Comparison of ENCODE assay signal across 9 mouse cellular contexts in genomic region chr4:47050642-47051381, GRCm38 (mm10). TPM values are rescaled to one million over a fixed set of nuclear protein-coding genes. Genes with fewer than 3 reads are reported as not detected.
DNase-seq lines count a peak whose midpoint lies in the region; ATAC-seq lines count a peak whose summit lies in the region.
"Had no signal": no experiment of that assay in that cellular context is flagged by ENCODE, and none has a peak within 500 bp of the region (broad histone marks: within the 10 kb centered on the region; RNA-seq: fewer than 3 reads in every experiment).

No protein-coding gene starts in this region.

- peak overlapping the region; percentile 32; the same call in 1 of the 2 replicates for H3K9ac ChIP-seq in embryonic facial prominence, embryonic 13.5 days
- no peak overlapping the region; the same call in 1 of the 2 replicates for H3K9ac ChIP-seq in midbrain, embryonic 12.5 days (replicated peaks)
- H3K9ac ChIP-seq: embryonic facial prominence, embryonic 15.5 days had no signal

- no peaks in the 10 kb centered on the region for H3K9me3 ChIP-seq in embryonic facial prominence, embryonic 13.5 days
- 0 out of 2 replicates have a peak, but pooled peaks cover 3% of the 10 kb centered on the region for H3K9me3 ChIP-seq in midbrain, embryonic 12.5 days
- H3K9me3 ChIP-seq: embryonic facial prominence, embryonic 15.5 days had no signal

- no peaks in the 10 kb centered on the region for H3K27me3 ChIP-seq in embryonic facial prominence, embryonic 13.5 days
- H3K27me3 ChIP-seq in midbrain, embryonic 12.5 days, result peaks cover 28% of the 10 kb centered on the region
- H3K27me3 ChIP-seq: embryonic facial prominence, embryonic 15.5 days had no signal

- H3K27ac ChIP-seq in embryonic facial prominence, embryonic 13.5 days, result peak overlapping the region; percentile 24
- peak overlapping the region; percentile 42; the same call in 1 of the 2 replicates for H3K27ac ChIP-seq in midbrain, embryonic 12.5 days (replicated peaks)
- H3K27ac ChIP-seq: embryonic facial prominence, embryonic 15.5 days had no signal

- peak; percentile 15 for DNase-seq in adrenal gland, postnatal 14 days
- DNase-seq in adrenal gland, postnatal 25 days, result no peak
- peak; percentile 79 for DNase-seq in kidney, adult 18-20 months
- DNase-seq in gastrocnemius, postnatal 10 days, result no peak
- DNase-seq in thymus, postnatal 4 days, result no peak
- DNase-seq in gastrocnemius, postnatal 4 days (ENCODE audit: low spot score in 2 of 2), result no peak

- peaks cover 13% of the 10 kb centered on the region for H3K4me1 ChIP-seq in embryonic facial prominence, embryonic 13.5 days
- peaks cover 11% of the 10 kb centered on the region for H3K4me1 ChIP-seq in midbrain, embryonic 12.5 days

- no peak overlapping the region for H3K4me2 ChIP-seq in embryonic facial prominence, embryonic 13.5 days
- no peak overlapping the region for H3K4me2 ChIP-seq in midbrain, embryonic 12.5 days (replicated peaks)
- H3K4me2 ChIP-seq: embryonic facial prominence, embryonic 15.5 days had no signal

- peaks cover 21% of the 10 kb centered on the region for H3K36me3 ChIP-seq in embryonic facial prominence, embryonic 13.5 days
- H3K36me3 ChIP-seq in midbrain, embryonic 12.5 days, result no peaks in the 10 kb centered on the region; the same call in 1 of the 2 replicates
- H3K36me3 ChIP-seq: embryonic facial prominence, embryonic 15.5 days had no signal

- no peak overlapping the region for H3K4me3 ChIP-seq in embryonic facial prominence, embryonic 13.5 days
- H3K4me3 ChIP-seq in midbrain, embryonic 12.5 days, result no peak overlapping the region
- H3K4me3 ChIP-seq: embryonic facial prominence, embryonic 15.5 days had no signal

- 21% methylated on average over 10 of the region's 10 CpGs for WGBS in embryonic facial prominence, embryonic 13.5 days
- 16% methylated on average over 10 of the region's 10 CpGs for WGBS in midbrain, embryonic 12.5 days

- ATAC-seq in embryonic facial prominence, embryonic 13.5 days (ENCODE audit: insufficient number of reproducible peaks, insufficient read depth, low FRiP score, low TSS enrichment, low read depth), result no peak
- peak; percentile 24; the same call in 1 of the 2 replicates for ATAC-seq in midbrain, embryonic 12.5 days (ENCODE audit: low FRiP score, low read depth)

RNA-seq across cellular contexts. Expression of gene Anks6, which starts 6.4 kb away (rescaled TPM):
- 4.0 and 5.6 TPM in 2 replicates for total RNA-seq in adrenal gland, postnatal 14 days (2021)
- 5.6 and 6.8 TPM in 2 replicates for total RNA-seq in adrenal gland, postnatal 25 days (2021)
- 5.3 and 6.0 TPM in 2 replicates for polyA plus RNA-seq in embryonic facial prominence, embryonic 13.5 days (2015; fragmentation: Nextera tagmentation; extraction: Ambion mirVana)
- 6.0 and 6.5 TPM in 2 replicates for polyA plus RNA-seq in midbrain, embryonic 12.5 days (2016; fragmentation: Nextera tagmentation; extraction: Ambion mirVana)
- total RNA-seq in gastrocnemius, postnatal 10 days (2021), result 1 to 10 TPM; 4.7 to 7.1 TPM
- total RNA-seq in gastrocnemius, postnatal 4 days (2021), result 10 to 100 TPM in 1 of 2 experiments, 1 to 10 TPM in 1; 9.6 to 10.9 TPM

RNA-seq across cellular contexts. Expression of gene Galnt12, which starts 40.9 kb away (rescaled TPM):
- 0.74 and 1.7 TPM in 2 replicates for total RNA-seq in adrenal gland, postnatal 14 days (2021)
- 0.67 and 1.4 TPM in 2 replicates for total RNA-seq in adrenal gland, postnatal 25 days (2021)
- 3.2 and 3.6 TPM in 2 replicates for polyA plus RNA-seq in embryonic facial prominence, embryonic 13.5 days (2015; fragmentation: Nextera tagmentation; extraction: Ambion mirVana)
- 4.4 and 8.5 TPM in 2 replicates for polyA plus RNA-seq in midbrain, embryonic 12.5 days (2016; fragmentation: Nextera tagmentation; extraction: Ambion mirVana)
- total RNA-seq in gastrocnemius, postnatal 10 days (2021), result under 1 TPM; 0.72 to 0.73 TPM
- total RNA-seq in gastrocnemius, postnatal 4 days (2021), result 1 to 10 TPM; 1.2 to 1.3 TPM

RNA-seq across cellular contexts. Expression of gene Gabbr2, which starts 59.1 kb away (rescaled TPM):
- total RNA-seq in adrenal gland, postnatal 14 days (2021), result 0.71 and 0.74 TPM in 2 replicates
- 0.27 TPM in 1 of 2 replicates, not detected in the other for total RNA-seq in adrenal gland, postnatal 25 days (2021)
- 0.20 and 0.30 TPM in 2 replicates for polyA plus RNA-seq in embryonic facial prominence, embryonic 13.5 days (2015; fragmentation: Nextera tagmentation; extraction: Ambion mirVana)
- 0.68 and 0.69 TPM in 2 replicates for polyA plus RNA-seq in midbrain, embryonic 12.5 days (2016; fragmentation: Nextera tagmentation; extraction: Ambion mirVana)
- under 1 TPM; 0.47 to 0.54 TPM for total RNA-seq in gastrocnemius, postnatal 10 days (2021)
- under 1 TPM; 0.25 to 0.34 TPM for total RNA-seq in gastrocnemius, postnatal 4 days (2021)

Comparison
In these comparisons a context has a peak if more than half of its experiments do, and no peak if none do; other contexts are left out.
1. DNase-seq: peak in adrenal gland, postnatal 14 days (single experiment) and kidney, adult 18-20 months (single experiment); none in adrenal gland, postnatal 25 days (single experiment), gastrocnemius, postnatal 10 days (single experiment), thymus, postnatal 4 days (single experiment) and gastrocnemius, postnatal 4 days (0 of 2).